Mouse (Mus musculus) cerebellum, adult 2 months (tissue): ENCODE data around the gene Golga4. TPM values are rescaled to one million over a fixed set of nuclear protein-coding genes. Genes with fewer than 3 reads are reported as not detected.

ENCODE experiments used
- DNase-seq, 2 experiments: peaks; one replicate each; pipeline ENCODE4 v3.0.0; 2021
- H3K27ac ChIP-seq: fragments of 200-500 bp; 2 replicates; pipeline ENCODE4 v1.5.1; 2012; ENCODE audit warnings: low read length, control low read depth, inconsistent platforms; ENCODE audit not compliant: insufficient read depth
- H3K27me3 ChIP-seq: fragments of 200-500 bp; 2 replicates; pipeline ENCODE4 v1.6.1; 2012; ENCODE audit warnings: inconsistent platforms, mild to moderate bottlenecking, low read length, moderate library complexity; ENCODE audit not compliant: control insufficient read depth, insufficient read depth
- H3K4me1 ChIP-seq: fragments of 200-500 bp; 2 replicates; pipeline ENCODE4 v1.6.1; 2011; ENCODE audit warnings: low read length; ENCODE audit not compliant: control insufficient read depth, insufficient read depth
- H3K4me3 ChIP-seq: fragments of 200-500 bp; replicated peaks from 2 replicates; pipeline ENCODE3; 2011; ENCODE audit warnings: mild to moderate bottlenecking, low read depth, low read length, control low read depth; ENCODE audit not compliant: insufficient read depth
- CTCF ChIP-seq: fragments of 200-500 bp; IDR thresholded peaks from 2 replicates; pipeline ENCODE4 v1.5.1; 2011; ENCODE audit warnings: low read depth, mild to moderate bottlenecking, control low read depth, low read length, moderate library complexity, borderline replicate concordance; ENCODE audit not compliant: insufficient read depth
- POLR2A ChIP-seq: fragments of 200-500 bp; IDR thresholded peaks from 2 replicates; pipeline ENCODE4 v1.6.1; 2011; ENCODE audit warnings: low read length, control low read depth, borderline replicate concordance; ENCODE audit not compliant: insufficient read depth
- WGBS: fragments of 180-500 bp; shearing (Covaris S2); methylation state at CpG from one replicate; pipeline ENCODE4 v1.1.7; 2018; 5-methylcytosine and 5-hydroxymethylcytosine counted together
- polyA plus RNA-seq: library from polyadenylated mRNA; depleted of rRNA; stranded (reverse); fragments of >200 nt; gene quantifications from 2 replicates; pipeline ENCODE4 v1.2.3, GENCODE M21; 2012

The Golga4 gene
- polyA plus RNA-seq, 1 experiment: 61.5 TPM

- H3K4me3 ChIP-seq: no peak overlapping the region
- no peak for TF ChIP-seq CTCF
- TF ChIP-seq POLR2A: no peak
- WGBS: 87% methylated on average over 8 of the region's 8 CpGs
- no peaks in the 10 kb centered on the region for H3K27me3 ChIP-seq
- no peak for DNase-seq
- peaks cover 3% of the 10 kb centered on the region; the same call in 1 of the 2 replicates for H3K4me1 ChIP-seq
- H3K27ac ChIP-seq: no peak overlapping the region
These were observed 13.0 kb upstream of the Golga4 start for GRCm38 (mm10) chr9:118492932-118493698.

GRCm38 (mm10) chr9:118494106-118494505, 12.0 kb upstream of the Golga4 start:
- no peak overlapping the region for H3K27ac ChIP-seq
- H3K4me3 ChIP-seq: no peak overlapping the region
- H3K4me1 ChIP-seq: no peaks in the 10 kb centered on the region; the same call in 1 of the 2 replicates
- TF ChIP-seq CTCF (peak; percentile 7; the same call in 1 of the 2 replicates), POLR2A (no peak)
- no peak for DNase-seq
- H3K27me3 ChIP-seq: no peaks in the 10 kb centered on the region
- WGBS: 93% methylated on average over 5 of the region's 5 CpGs

DNA sequence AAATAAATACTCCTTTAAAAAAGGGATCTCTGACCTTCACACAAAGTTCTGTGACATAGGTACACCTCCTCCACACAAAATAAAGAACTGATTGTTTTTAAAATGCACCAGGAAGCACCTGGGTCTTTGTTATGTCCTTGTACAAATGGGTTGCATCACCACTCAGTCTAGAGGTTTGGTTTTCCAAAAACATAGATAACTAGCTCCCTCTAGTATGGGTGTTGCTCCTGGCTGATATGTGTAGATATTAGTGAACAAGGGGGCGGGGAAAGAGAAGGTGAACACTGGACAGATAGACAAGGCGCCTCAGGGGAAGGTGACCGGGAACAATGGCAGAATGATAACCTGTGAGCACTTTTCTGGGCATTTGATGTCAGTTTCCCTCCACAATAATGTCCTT, 10.1 kb upstream of the Golga4 start:
- no peaks in the 10 kb centered on the region for H3K27me3 ChIP-seq
- H3K27ac ChIP-seq: no peak overlapping the region
- DNase-seq: no peak
- no peak overlapping the region for H3K4me3 ChIP-seq
- WGBS: 92% methylated on average over 3 of the region's 3 CpGs
- H3K4me1 ChIP-seq: no peaks in the 10 kb centered on the region
- TF ChIP-seq CTCF (no peak), POLR2A (no peak)

DNA sequence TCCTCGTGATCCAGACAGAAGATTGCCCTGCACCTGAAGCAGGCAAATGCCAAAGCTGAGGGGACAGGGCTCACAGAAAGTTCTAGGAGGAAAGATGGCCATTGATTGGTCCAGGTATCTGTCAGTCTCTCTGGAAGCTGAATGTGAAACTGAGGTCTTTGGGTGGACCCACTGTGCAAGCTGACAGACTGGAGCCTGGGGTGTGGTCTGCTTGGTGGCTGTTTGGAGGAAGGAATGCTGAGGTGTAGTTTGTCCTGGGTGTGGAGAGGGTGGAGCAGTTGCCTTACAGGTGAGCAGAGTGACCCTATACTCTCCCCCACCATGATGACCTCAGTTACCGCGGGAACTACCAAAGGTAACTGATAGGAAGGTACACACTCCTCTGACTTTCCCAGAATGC, 9.1 kb upstream of the Golga4 start:
- no peak for DNase-seq
- H3K4me3 ChIP-seq: no peak overlapping the region
- no peak for TF ChIP-seq POLR2A
- no peak for TF ChIP-seq CTCF
- H3K27ac ChIP-seq: no peak overlapping the region
- no peaks in the 10 kb centered on the region for H3K27me3 ChIP-seq
- H3K4me1 ChIP-seq: no peaks in the 10 kb centered on the region
- 89% methylated on average over 3 of the region's 3 CpGs for WGBS

DNA sequence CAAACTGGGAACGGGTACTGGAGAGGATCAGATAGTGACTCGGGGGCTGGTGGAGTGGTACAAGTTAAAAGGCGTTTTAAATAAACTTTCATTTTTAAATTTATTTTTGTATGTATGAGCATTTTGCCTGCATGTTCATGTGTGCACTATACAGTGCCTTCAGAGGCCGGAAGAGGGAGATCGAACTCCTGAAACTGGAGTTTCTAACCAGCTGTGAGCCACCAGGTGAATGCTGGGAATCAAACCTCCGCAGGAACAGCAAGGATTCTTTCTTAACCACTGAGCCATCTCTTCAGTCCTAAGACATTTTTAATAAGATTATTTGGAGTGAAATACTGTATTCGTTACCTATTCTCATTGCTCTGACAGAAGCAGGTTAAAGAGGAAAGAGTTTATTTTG, 8.0 kb upstream of the Golga4 start:
- no peaks in the 10 kb centered on the region for H3K27me3 ChIP-seq
- H3K4me1 ChIP-seq: no peaks in the 10 kb centered on the region
- 66% methylated on average over 7 of the region's 7 CpGs for WGBS
- no peak overlapping the region for H3K4me3 ChIP-seq
- TF ChIP-seq POLR2A: no peak
- H3K27ac ChIP-seq: no peak overlapping the region
- DNase-seq: no peak

GRCm38 (mm10) chr9:118500963-118501362, 5.1 kb upstream of the Golga4 start:
- Histone ChIP-seq H3K4me1 (no peaks in the 10 kb centered on the region), H3K4me3 (no peak overlapping the region), H3K27ac (no peak overlapping the region), H3K27me3 (no peaks in the 10 kb centered on the region)
- no peak for TF ChIP-seq POLR2A
- no peak for TF ChIP-seq CTCF
- WGBS: 76% methylated on average over 6 of the region's 6 CpGs
- no peak for DNase-seq

DNA sequence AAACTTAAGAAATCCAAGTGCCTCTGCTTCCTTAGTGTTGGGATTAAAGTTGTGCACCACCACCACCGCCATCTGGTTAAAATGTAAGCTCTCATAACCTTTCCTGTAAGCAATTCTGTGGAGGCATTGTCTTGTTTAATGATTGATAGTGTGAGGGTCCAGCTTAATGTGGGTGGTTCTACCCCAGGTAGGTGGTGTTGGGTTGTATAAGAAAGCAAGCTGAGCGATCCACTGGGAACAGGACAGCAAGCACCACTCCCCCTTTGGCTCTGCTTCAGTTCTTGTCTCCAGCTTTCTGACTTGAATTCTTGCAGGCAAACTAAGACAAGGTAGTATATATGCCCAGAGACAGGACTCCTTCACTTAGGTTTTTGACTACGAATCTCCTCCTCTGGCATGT, 1.4 kb upstream of the Golga4 start:
- DNase-seq: no peak

More for the DNA sequence above, 1.4 kb upstream of the Golga4 start:
- no peak overlapping the region for H3K4me3 ChIP-seq
- H3K27me3 ChIP-seq: no peaks in the 10 kb centered on the region
- WGBS: 86% methylated on average over 3 of the region's 3 CpGs
- 0 out of 2 replicates have a peak, but pooled peaks cover 7% of the 10 kb centered on the region for H3K4me1 ChIP-seq
- no peak overlapping the region for H3K27ac ChIP-seq
- TF ChIP-seq CTCF: no peak
- TF ChIP-seq POLR2A: no peak
